Mouse (Mus musculus): ENCODE measurements around the gene H2al1d.
"Not testable (repeated sequence)": the region's sequence is repeated elsewhere in the genome, so short reads cannot be mapped to it uniquely, and the experiment has no call there.

H2al1d gene

DNA sequence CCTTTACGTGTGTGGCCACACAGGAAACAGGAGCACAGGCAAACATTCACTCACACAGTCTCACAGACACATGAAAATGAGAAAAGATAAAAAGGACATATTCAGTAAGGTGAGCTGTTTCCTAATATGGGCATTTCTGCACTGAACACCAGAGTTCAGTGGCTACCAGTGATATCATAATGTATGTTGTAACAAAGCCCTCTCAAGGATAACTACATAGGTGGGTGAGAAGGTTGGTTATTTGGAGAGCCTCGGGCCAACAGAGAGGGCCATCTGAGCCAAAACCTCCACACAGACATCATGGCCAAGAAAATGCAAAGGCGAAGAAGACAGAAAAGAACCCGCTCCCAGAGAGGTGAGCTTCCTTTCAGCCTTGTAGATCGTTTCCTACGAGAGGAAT, at the start of gene H2al1d:
TSS of gene H2al1d (plus strand) at position 301 of the 400 bp plus-strand sequence.
- DNase-seq (ENCODE audit: low read depth, low spot score) = not testable (repeated sequence)

- peak; percentile 13 for DNase-seq (ENCODE audit: low read depth, low spot score)
These were observed 43.7 kb upstream of the H2al1d start for GRCm38 (mm10) chrX:11264918-11265317.

DNA sequence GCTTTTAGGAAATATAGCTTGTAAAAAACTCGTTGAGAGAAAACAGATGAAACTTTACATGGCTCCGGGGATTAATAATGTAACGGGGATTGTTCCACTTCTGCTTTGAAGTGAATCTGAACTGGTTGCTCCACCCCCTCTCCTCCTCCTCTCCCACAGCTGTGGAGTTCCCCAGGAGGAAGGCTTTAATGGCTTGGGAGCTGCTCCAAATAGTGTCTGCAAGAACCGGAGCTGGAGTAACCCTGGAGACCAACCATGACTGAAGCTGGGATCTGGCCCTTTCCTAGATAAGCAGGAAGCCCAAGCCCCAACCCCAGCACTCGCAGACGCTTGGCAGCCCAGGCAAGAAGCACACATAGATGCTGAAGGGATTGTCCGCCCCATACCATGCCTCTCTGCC, 40.8 kb upstream of the H2al1d start:
- no peak for DNase-seq (ENCODE audit: low read depth, low spot score)

- no peak for DNase-seq (ENCODE audit: low read depth, low spot score)
These were observed 39.5 kb upstream of the H2al1d start for GRCm38 (mm10) chrX:11269074-11269473.

- no peak for DNase-seq (ENCODE audit: low read depth, low spot score)
These were observed 35.4 kb upstream of the H2al1d start for GRCm38 (mm10) chrX:11273190-11273589.

DNA sequence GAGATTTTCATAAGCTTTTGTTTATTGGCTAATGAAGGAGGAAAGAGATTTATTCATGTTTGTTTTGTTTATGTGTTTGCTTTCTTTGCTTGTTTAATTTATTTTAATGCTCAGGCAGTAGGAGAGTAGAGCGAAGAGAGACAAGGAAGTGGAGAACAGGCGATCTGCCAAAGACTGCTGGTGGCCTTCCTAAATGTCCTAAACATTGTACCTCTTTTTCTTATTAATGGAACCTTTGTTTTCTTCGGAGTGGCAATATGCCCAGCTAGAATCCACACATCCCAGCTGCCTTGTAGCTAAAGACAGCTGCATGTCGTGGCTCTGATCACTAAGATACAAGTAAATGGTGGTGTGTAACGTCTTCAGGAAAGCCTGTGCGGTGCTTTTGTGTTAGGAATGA, 31.5 kb upstream of the H2al1d start:
- DNase-seq (ENCODE audit: low read depth, low spot score) = no peak

DNA sequence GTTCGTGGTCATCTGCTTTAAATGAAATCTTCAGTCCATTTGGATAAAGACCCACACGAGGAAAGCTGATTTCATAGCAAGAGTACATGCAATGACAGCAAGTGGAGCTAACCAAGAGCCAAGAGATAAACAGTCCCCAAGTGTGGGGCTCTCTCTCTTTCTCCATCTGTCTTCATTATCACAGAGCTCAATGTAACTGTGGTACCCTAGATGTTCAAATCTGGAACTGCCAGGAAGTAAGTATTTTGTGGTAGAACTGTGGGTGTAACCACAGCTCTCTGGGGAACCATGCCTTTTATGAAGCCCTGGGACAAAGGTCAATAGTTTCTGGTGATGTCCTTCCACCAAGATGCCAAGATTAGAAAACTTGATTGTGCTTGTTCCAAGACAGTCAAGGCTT, 27.9 kb upstream of the H2al1d start:
- DNase-seq (ENCODE audit: low read depth, low spot score) = no peak

DNA sequence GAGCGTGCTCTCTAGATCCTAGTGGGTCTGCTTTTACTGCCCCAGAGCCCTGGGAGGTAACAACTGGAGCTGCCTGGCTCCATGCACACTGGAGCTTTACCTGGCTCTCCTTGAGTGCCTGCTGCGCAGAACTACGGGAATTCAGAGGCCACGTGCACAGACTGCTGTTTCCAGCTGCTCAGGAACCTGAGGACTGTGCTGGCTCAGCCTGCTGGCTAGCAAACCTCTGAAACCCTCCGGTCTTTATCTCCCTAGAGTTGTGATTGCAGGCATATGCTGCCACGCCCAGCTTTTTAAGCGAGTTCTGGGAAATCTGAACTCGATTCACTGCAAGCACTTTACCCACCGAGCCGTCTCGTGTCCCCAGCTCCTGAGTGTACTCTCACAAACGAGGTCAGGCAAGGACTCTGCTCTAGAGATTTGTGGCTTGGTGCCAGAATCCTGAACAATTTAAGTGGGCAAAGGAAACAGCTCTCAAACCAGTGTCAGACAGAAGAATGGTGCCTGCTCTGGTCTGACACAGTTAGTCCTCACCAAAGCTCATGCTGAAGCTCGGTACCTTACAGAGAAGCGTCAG, 20.2 kb upstream of the H2al1d start:
- no peak for DNase-seq (ENCODE audit: low read depth, low spot score)

DNA sequence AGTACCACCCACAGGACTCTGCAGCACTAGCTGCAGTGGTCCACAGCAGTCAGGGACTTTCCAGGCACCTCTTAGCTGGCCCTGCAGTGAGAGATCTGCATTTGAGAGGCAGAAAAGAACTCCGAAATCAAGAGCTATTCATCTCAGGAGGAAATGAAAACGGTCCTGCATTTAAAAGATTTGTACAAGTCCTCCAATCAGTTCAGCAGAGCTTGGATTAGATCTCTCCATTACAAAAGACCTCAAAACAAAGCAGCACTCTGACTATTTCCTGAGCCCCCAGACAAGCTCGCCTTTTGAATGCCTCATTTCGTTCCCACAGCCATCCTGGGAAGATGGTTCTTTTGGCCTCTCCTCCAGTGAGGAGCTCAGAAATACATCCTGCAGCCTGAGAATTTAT, 19.4 kb upstream of the H2al1d start:
- no peak for DNase-seq (ENCODE audit: low read depth, low spot score)

DNA sequence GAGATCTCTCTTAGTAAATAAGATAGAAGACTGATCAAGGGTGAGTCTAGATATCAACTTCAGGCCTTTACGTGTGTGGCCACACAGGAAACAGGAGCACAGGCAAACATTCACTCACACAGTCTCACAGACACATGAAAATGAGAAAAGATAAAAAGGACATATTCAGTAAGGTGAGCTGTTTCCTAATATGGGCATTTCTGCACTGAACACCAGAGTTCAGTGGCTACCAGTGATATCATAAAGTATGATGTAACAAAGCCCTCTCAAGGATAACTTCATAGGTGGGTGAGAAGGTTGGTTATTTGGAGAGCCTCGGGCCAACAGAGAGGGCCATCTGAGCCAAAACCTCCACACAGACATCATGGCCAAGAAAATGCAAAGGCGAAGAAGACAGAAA, 9.7 kb upstream of the H2al1d start, which contains the start of gene H2al1a:
TSS of gene H2al1a (plus strand) at position 301 of the 400 bp plus-strand sequence.
- DNase-seq (ENCODE audit: low read depth, low spot score) = not testable (repeated sequence)

GRCm38 (mm10) chrX:11302132-11302531, 6.5 kb upstream of the H2al1d start, which contains the start of gene H2al1b:
H2al1b (plus strand) TSS chrX:11302432.
- not testable (repeated sequence) for DNase-seq (ENCODE audit: low read depth, low spot score)

DNA sequence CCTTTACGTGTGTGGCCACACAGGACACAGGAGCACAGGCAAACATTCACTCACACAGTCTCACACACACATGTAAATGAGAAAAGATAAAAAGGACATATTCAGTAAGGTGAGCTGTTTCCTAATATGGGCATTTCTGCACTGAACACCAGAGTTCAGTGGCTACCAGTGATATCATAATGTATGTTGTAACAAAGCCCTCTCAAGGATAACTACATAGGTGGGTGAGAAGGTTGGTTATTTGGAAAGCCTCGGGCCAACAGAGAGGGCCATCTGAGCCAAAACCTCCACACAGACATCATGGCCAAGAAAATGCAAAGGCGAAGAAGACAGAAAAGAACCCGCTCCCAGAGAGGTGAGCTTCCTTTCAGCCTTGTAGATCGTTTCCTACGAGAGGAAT, 3.3 kb upstream of the H2al1d start, which contains the start of gene H2al1c:
TSS of gene H2al1c (plus strand) at position 301 of the 400 bp plus-strand sequence.
- DNase-seq (ENCODE audit: low read depth, low spot score) = not testable (repeated sequence)

- not testable (repeated sequence) for DNase-seq (ENCODE audit: low read depth, low spot score)
These were observed 3.0 kb downstream of the H2al1d start, which contains the start of gene H2al1e for GRCm38 (mm10) chrX:11311634-11312033. H2al1e (plus strand) TSS chrX:11311934.

GRCm38 (mm10) chrX:11314858-11315257, 6.2 kb downstream of the H2al1d start, which contains the start of gene H2al1f:
H2al1f (plus strand) TSS chrX:11315158.
- DNase-seq (ENCODE audit: low read depth, low spot score) = not testable (repeated sequence)

DNA sequence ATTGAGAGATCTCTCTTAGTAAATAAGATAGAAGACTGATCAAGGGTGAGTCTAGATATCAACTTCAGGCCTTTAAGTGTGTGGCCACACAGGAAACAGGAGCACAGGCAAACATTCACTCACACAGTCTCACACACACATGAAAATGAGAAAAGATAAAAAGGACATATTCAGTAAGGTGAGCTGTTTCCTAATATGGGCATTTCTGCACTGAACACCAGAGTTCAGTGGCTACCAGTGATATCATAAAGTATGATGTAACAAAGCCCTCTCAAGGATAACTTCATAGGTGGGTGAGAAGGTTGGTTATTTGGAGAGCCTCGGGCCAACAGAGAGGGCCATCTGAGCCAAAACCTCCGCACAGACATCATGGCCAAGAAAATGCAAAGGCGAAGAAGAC, 9.3 kb downstream of the H2al1d start, which contains the start of gene H2al1g:
TSS of gene H2al1g (plus strand) at position 301 of the 400 bp plus-strand sequence.
- DNase-seq (ENCODE audit: low read depth, low spot score) = not testable (repeated sequence)

GRCm38 (mm10) chrX:11321192-11321591, 12.6 kb downstream of the H2al1d start, which contains the start of gene H2al1h:
H2al1h (plus strand) TSS chrX:11321492.
- not testable (repeated sequence) for DNase-seq (ENCODE audit: low read depth, low spot score)

- not testable (repeated sequence) for DNase-seq (ENCODE audit: low read depth, low spot score)
These were observed 15.7 kb downstream of the H2al1d start, which contains the start of gene H2al1i for GRCm38 (mm10) chrX:11324359-11324758. H2al1i (plus strand) TSS chrX:11324659.

DNA sequence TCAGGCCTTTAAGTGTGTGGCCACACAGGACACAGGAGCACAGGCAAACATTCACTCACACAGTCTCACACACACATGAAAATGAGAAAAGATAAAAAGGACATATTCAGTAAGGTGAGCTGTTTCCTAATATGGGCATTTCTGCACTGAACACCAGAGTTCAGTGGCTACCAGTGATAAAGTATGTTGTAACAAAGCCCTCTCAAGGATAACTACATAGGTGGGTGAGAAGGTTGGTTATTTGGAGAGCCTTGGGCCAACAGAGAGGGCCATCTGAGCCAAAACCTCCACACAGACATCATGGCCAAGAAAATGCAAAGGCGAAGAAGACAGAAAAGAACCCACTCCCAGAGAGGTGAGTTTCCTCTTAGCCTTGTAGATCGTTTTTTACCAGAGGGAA, 18.9 kb downstream of the H2al1d start, which contains the start of gene H2al1j:
TSS of gene H2al1j (plus strand) at position 301 of the 400 bp plus-strand sequence.
- not testable (repeated sequence) for DNase-seq (ENCODE audit: low read depth, low spot score)

DNA sequence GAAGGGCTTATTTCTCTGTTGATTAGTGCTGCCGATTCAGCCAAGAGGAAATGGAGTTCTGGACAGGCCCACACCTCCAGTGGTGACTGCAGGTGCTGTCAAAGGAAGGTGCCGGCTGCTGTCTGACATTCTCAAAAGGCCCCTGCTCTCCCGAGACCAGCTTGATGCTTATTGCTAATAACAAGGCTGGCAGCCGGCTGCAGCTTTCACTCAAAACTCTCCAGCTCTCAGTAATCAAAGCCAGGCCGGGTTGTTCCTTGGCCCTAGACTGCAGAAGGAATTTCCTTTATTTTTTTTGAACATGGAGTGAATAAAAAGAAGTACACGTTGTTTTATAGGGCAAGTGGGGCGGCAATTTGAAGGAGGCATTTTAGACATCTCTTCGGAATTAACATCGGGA, 37.1 kb downstream of the H2al1d start:
- peak; percentile 4 for DNase-seq (ENCODE audit: low read depth, low spot score)

DNA sequence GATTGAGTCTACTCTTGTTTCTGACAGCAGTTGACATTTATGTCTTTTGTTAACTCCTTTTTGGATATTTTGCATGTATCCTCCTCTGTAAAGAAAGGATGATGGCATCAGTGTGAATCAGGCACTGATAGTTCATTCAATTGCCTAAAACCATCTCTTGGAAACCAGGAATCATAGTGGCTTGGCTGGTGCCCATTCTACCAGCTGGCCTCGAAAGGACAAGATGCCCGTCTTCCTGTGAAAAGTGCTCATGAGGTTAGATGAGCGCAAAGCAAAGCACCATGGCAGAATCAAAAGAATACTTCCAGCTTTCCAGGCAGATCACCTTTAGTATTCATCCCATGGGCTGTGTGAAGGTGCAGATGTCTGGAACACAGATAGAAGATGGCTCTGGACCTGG, 38.1 kb downstream of the H2al1d start:
- no peak for DNase-seq (ENCODE audit: low read depth, low spot score)

Data from mesoderm, embryonic 11.5 days (tissue).